ENCODE assay signal across 8 mouse cellular contexts in genomic region chr11:49793131-49793530, GRCm38 (mm10). TPM values are rescaled to one million over a fixed set of nuclear protein-coding genes. Genes with fewer than 3 reads are reported as not detected.
A peak's percentile ranks its signal among the peaks of the same experiment; 100 is the strongest.
DNase-seq lines count a peak whose midpoint lies in the region; ATAC-seq and TF ChIP-seq lines count a peak whose summit lies in the region.

No protein-coding gene starts in this region.

- H3K27ac ChIP-seq in intestine, embryonic 15.5 days = no peak overlapping the region
- H3K27ac ChIP-seq in intestine, postnatal 0 days (ENCODE audit: low read depth, low read length) = no peak overlapping the region
- H3K27ac ChIP-seq in gastrocnemius, adult 2 months = peak overlapping the region; percentile 62
- H3K27ac ChIP-seq in limb, embryonic 15.5 days = no peak overlapping the region

- H3K9me3 ChIP-seq in intestine, embryonic 15.5 days = no peaks in the 10 kb centered on the region
- no peaks in the 10 kb centered on the region for H3K9me3 ChIP-seq in intestine, postnatal 0 days (ENCODE audit: control insufficient read depth)
- H3K9me3 ChIP-seq in limb, embryonic 15.5 days = no peaks in the 10 kb centered on the region

- 0 out of 2 replicates have a peak overlapping the region, but pooled peaks have one; percentile 99 for H3K4me2 ChIP-seq in intestine, embryonic 15.5 days (replicated peaks)
- H3K4me2 ChIP-seq in intestine, postnatal 0 days (replicated peaks; ENCODE audit: low read depth) = no peak overlapping the region
- peak overlapping the region; percentile 8; the same call in 1 of the 2 replicates for H3K4me2 ChIP-seq in limb, embryonic 15.5 days

- ATAC-seq in intestine, embryonic 15.5 days = 0 out of 2 replicates have a peak, but pooled peaks have one; percentile 21
- no peak for ATAC-seq in intestine, postnatal 0 days
- no peak for ATAC-seq in limb, embryonic 15.5 days (ENCODE audit: insufficient number of reproducible peaks, low FRiP score, low TSS enrichment, low read depth)

- H3K9ac ChIP-seq in intestine, embryonic 15.5 days = 0 out of 2 replicates have a peak overlapping the region, but pooled peaks have one; percentile 20
- no peak overlapping the region for H3K9ac ChIP-seq in intestine, postnatal 0 days (ENCODE audit: low read depth, low read length)
- H3K9ac ChIP-seq in limb, embryonic 15.5 days = no peak overlapping the region

- peaks cover 10% of the 10 kb centered on the region for H3K4me1 ChIP-seq in intestine, embryonic 15.5 days (replicated peaks)
- no peaks in the 10 kb centered on the region for H3K4me1 ChIP-seq in intestine, postnatal 0 days (replicated peaks; ENCODE audit: control insufficient read depth, insufficient read depth, low read length)
- peaks cover 22% of the 10 kb centered on the region for H3K4me1 ChIP-seq in limb, embryonic 15.5 days

- peak; percentile 43 for DNase-seq in Muller cell, postnatal 12 days (ENCODE audit: inconsistent ontology term)
- peak; percentile 82 for DNase-seq in gastrocnemius, adult 2 months
- DNase-seq in cerebellum, adult 11 months = no peak
- DNase-seq in right cerebral cortex, postnatal 25 days = no peak
- DNase-seq in spleen, postnatal 14 days (ENCODE audit: low spot score in 2 of 2) = no peak

- WGBS in intestine, embryonic 15.5 days = 14% methylated on average over 14 of the region's 14 CpGs
- WGBS in intestine, postnatal 0 days = 18% methylated on average over 14 of the region's 14 CpGs
- WGBS in limb, embryonic 15.5 days = 15% methylated on average over 14 of the region's 14 CpGs

- H3K4me3 ChIP-seq in intestine, embryonic 15.5 days (replicated peaks) = no peak overlapping the region
- no peak overlapping the region for H3K4me3 ChIP-seq in intestine, postnatal 0 days (ENCODE audit: low read depth, low read length)
- peak overlapping the region; percentile 26 for H3K4me3 ChIP-seq in gastrocnemius, adult 2 months
- H3K4me3 ChIP-seq in limb, embryonic 15.5 days = no peak overlapping the region

- no peaks in the 10 kb centered on the region for H3K27me3 ChIP-seq in intestine, embryonic 15.5 days (replicated peaks)
- peaks cover 9% of the 10 kb centered on the region for H3K27me3 ChIP-seq in intestine, postnatal 0 days (replicated peaks; ENCODE audit: control insufficient read depth, insufficient read depth, low read length)
- no peaks in the 10 kb centered on the region for H3K27me3 ChIP-seq in limb, embryonic 15.5 days

- no peak for TF ChIP-seq CTCF in intestine, postnatal 0 days (IDR thresholded peaks at IDR 0.05; ENCODE audit: low read depth)
- TF ChIP-seq CTCF in gastrocnemius, adult 2 months (IDR thresholded peaks at IDR 0.05) = no peak

- intact Hi-C loops in gastrocnemius, adult 2 months (cut with DNase I) = loop anchor here (10.0 kb wide), 1 partner anchor 68 kb away; no protein-coding TSS in a partner anchor

- no peaks in the 10 kb centered on the region for H3K36me3 ChIP-seq in intestine, embryonic 15.5 days
- H3K36me3 ChIP-seq in intestine, postnatal 0 days (ENCODE audit: control insufficient read depth, insufficient read depth) = no peaks in the 10 kb centered on the region
- H3K36me3 ChIP-seq in limb, embryonic 15.5 days = no peaks in the 10 kb centered on the region

RNA-seq across cellular contexts. Expression of gene Gfpt2, which starts 0.8 kb away (rescaled TPM):
- polyA plus RNA-seq in intestine, embryonic 15.5 days (2015; fragmentation: Nextera tagmentation; extraction: Ambion mirVana) = 6.5 and 6.7 TPM in 2 replicates
- 1.7 and 2.8 TPM in 2 replicates for polyA plus RNA-seq in intestine, postnatal 0 days (2015; fragmentation: Nextera tagmentation; extraction: Ambion mirVana)
- total RNA-seq in gastrocnemius, adult 2 months (2021) = 10 to 100 TPM in 1 of 2 experiments, 1 to 10 TPM in 1; 7.5 to 11.1 TPM
- polyA plus RNA-seq in limb, embryonic 15.5 days (2015; fragmentation: Nextera tagmentation; extraction: Ambion mirVana) = 32.0 and 34.3 TPM in 2 replicates

RNA-seq across cellular contexts. Expression of gene Mapk9, which starts 53.4 kb away (rescaled TPM):
- 29.9 and 32.1 TPM in 2 replicates for polyA plus RNA-seq in intestine, embryonic 15.5 days (2015; fragmentation: Nextera tagmentation; extraction: Ambion mirVana)
- polyA plus RNA-seq in intestine, postnatal 0 days (2015; fragmentation: Nextera tagmentation; extraction: Ambion mirVana) = 21.7 and 22.0 TPM in 2 replicates
- total RNA-seq in gastrocnemius, adult 2 months (2021) = 10 to 100 TPM; 47.4 to 54.4 TPM
- polyA plus RNA-seq in limb, embryonic 15.5 days (2015; fragmentation: Nextera tagmentation; extraction: Ambion mirVana) = 31.6 and 33.2 TPM in 2 replicates

Comparison
In these comparisons a context has a peak if more than half of its experiments do, and no peak if none do; other contexts are left out.
1. DNase-seq: peak in Muller cell, postnatal 12 days (single experiment) and gastrocnemius, adult 2 months (single experiment); none in cerebellum, adult 11 months (single experiment), right cerebral cortex, postnatal 25 days (single experiment) and spleen, postnatal 14 days (0 of 2).